Mouse (Mus musculus) kidney, postnatal 14 days (tissue): Measurements from ENCODE around the gene Hsbp1.
A peak's percentile ranks its signal among the peaks of the same experiment; 100 is the strongest.

Experiments
- DNase-seq: peaks from one replicate; pipeline ENCODE4 v3.0.0; 2022; ENCODE audit warnings: mixed read lengths

The Hsbp1 gene

GRCm38 (mm10) chr8:119394097-119394496, 49.8 kb downstream of the Hsbp1 start:
- no peak for DNase-seq

GRCm38 (mm10) chr8:119394524-119395026, 50.3 kb downstream of the Hsbp1 start, which contains the start of gene Mlycd:
Gene Mlycd (plus strand): TSS chr8:119394878.
- DNase-seq: peak; percentile 96

- DNase-seq: no peak
Observed at GRCm38 (mm10) chr8:119395072-119395950, 51.0 kb downstream of the Hsbp1 start.
